Mouse (Mus musculus): ENCODE data around the gene Ubiad1.

Ubiad1 gene

DNA sequence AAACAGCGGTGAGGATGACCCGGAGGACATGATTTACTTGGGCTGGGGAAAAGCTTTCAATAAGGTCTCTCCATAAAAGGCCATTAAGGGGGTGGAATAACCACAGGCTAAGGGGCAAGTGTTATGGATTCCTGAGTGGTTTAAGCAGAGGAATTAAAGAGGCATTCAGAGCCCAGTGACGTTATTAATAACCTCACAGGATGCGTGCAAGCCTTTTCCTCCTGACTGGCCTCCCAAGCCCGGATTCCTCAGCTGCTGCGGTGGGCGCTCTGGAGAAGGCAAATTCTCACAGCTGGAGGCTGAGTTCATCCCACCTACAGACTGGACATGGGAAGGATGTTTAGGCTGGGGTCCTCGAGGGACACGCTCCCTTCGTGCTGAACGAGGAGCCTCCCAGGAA, 39.8 kb downstream of the Ubiad1 start:
- DNase-seq (ENCODE audit: low spot score), result no peak

GRCm38 (mm10) chr4:148403402-148403801, 41.2 kb downstream of the Ubiad1 start:
- no peak for DNase-seq (ENCODE audit: low spot score)

DNA sequence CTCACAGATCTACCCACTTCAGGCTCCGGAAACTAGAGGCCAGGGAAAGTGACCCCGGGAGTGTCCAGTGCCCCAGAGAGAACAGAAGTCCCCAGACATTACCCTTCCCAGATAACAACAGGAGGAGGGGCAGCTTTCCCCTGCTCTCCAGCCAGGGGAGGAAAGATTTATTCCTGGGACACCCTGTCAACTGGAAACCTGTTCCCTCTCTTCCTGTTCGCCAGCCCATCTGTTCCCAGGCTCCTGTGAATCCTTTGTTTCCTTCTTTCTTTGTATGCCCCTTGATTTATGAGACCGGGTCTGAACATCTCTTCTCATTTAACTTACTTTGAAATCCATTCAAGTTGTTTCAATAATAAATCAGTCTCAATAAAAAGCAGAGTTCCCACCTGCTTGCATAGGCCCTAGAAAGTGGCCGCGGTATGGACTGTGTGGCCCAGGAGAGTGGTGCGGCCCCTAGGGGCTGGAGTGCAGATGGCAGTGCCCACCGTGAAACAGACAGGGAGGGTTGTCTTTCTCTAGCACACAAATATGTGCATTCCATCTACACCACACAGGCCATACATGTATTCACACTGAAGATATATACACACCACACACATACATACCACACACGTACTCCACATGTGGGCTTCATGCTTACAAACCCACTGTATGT, 45.0 kb downstream of the Ubiad1 start:
- no peak for DNase-seq (ENCODE audit: low spot score)

GRCm38 (mm10) chr4:148397531-148398287, 46.9 kb downstream of the Ubiad1 start:
- no peak for DNase-seq (ENCODE audit: low spot score)

GRCm38 (mm10) chr4:148397113-148397512, 47.5 kb downstream of the Ubiad1 start:
- no peak for DNase-seq (ENCODE audit: low spot score)

- DNase-seq (ENCODE audit: low spot score), result no peak
Measured at GRCm38 (mm10) chr4:148395875-148396274, 48.7 kb downstream of the Ubiad1 start.

GRCm38 (mm10) chr4:148395198-148395597, 49.4 kb downstream of the Ubiad1 start:
- no peak for DNase-seq (ENCODE audit: low spot score)

- no peak for DNase-seq (ENCODE audit: low spot score)
Measured at GRCm38 (mm10) chr4:148391714-148392310, 52.8 kb downstream of the Ubiad1 start.

DNA sequence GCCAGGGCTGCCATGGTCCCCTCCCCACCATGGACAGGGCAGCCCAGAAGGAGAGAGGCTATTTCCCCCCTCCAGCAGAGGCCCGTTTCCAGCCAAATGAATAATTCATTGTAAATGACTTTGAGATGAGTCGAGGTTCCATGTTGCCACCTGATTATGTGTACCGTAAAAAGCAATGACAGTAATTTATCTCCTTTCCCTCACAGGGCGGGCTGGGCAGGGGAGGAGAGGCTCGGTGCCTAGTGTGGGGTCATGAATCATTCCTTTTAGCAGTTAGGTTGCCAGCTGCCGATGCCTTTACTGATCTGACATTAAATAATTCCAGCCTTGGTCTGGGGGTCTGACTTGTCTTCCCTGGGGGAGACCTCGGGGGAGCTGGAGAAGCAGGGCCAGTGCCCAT, 54.9 kb downstream of the Ubiad1 start:
- no peak for DNase-seq (ENCODE audit: low spot score)

GRCm38 (mm10) chr4:148389047-148389446, 55.5 kb downstream of the Ubiad1 start:
- DNase-seq (ENCODE audit: low spot score), result no peak

- no peak for DNase-seq (ENCODE audit: low spot score)
Measured at GRCm38 (mm10) chr4:148385269-148385668, 59.3 kb downstream of the Ubiad1 start.
